Mouse (Mus musculus): ENCODE results near the gene Trmt2a. TPM values are rescaled to one million over a fixed set of nuclear protein-coding genes. Genes with fewer than 3 reads are reported as not detected.
"Not testable (repeated sequence)": the region's sequence is repeated elsewhere in the genome, so short reads cannot be mapped to it uniquely, and the experiment has no call there.

The Trmt2a gene
- polyA plus RNA-seq, 1 experiment: 55.2 TPM

DNA sequence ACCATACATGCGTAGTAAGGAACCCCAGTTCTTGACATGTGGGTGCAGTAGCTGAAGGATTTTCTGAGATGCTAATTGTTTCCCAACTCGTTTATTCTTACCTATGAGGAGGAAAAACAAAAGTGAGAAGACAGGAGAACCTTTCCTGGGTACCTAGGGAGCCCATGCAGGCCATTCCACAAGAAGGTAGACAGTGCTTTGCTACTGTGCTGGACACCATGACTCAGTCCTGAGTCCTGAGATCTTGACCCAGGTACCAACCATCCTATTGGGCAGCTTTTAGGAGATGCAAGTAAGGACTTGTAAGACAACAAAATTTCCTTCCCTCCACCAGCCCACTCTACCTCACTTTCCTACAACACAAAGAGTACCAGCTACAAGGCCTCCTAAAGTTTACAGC is 9.7 kb downstream of the Trmt2a start, which contains the start of gene Gm49776:
Gm49776 (minus strand) TSS at position 101 of the 400 bp plus-strand sequence.
- 85% methylated on average over 2 of the region's 2 CpGs for WGBS
- DNase-seq: no peak
- Histone ChIP-seq H3K4me3 (replicated peaks; ENCODE audit: extremely low read depth, low read depth, low read length) (no peak within 1 kb of the TSS), H3K4me1 (ENCODE audit: control insufficient read depth, insufficient read depth, low read length) (no peaks in the 10 kb centered on the region)
- TF ChIP-seq CTCF (IDR thresholded peaks at IDR 0.05; ENCODE audit: insufficient read depth, low read length) (no peak), POLR2A (IDR thresholded peaks at IDR 0.05; ENCODE audit: borderline replicate concordance, extremely low read depth, low read depth, low read length) (no peak)

DNA sequence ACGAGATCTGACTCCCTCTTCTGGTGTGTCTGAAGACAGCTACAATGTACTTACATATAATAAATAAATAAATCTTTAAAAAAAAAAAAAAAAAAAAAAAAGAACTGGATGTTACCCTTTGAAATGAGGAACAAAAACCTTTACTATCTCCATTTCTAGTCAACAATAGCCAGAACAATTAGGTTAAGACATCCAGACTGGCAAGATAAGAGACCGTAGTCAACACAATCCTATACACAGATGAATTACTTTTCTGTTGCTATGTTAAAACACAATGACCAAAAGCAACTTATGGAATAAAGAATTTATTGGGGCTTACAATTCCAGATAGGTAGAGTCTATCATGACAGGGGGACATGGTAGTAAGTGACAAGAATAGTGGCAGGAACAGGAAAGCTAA is 16.5 kb downstream of the Trmt2a start:
- Histone ChIP-seq H3K4me1 (ENCODE audit: control insufficient read depth, insufficient read depth, low read length) (no peaks in the 10 kb centered on the region), H3K4me3 (replicated peaks; ENCODE audit: extremely low read depth, low read depth, low read length) (no peak overlapping the region)
- WGBS: 87% methylated on average over 2 of the region's 2 CpGs
- no peak for TF ChIP-seq CTCF (IDR thresholded peaks at IDR 0.05; ENCODE audit: insufficient read depth, low read length)
- TF ChIP-seq POLR2A (IDR thresholded peaks at IDR 0.05; ENCODE audit: borderline replicate concordance, extremely low read depth, low read depth, low read length): no peak
- DNase-seq: no peak

DNA sequence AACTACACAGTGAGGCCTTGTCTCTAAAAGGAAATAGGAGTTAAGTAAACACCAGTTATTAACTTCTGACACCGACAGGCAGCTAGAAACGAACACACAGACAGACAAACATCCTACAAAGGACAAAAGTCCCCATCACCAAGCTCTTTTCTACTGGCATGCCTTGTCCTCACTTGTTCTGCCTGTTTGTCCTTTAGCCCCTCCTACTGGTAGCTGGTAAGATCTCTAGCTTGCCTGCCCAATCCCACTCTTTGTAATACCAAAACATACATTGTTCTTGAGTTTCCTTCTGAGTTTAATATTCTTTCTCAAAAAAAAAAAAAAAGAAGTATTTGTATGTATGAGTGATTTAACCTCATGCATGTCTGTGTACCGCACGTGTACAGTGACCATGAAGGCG is 19.7 kb downstream of the Trmt2a start:
- WGBS: 79% methylated on average over 5 of the region's 5 CpGs
- H3K4me3 ChIP-seq (replicated peaks; ENCODE audit: extremely low read depth, low read depth, low read length): no peak overlapping the region
- DNase-seq: no peak
- no peaks in the 10 kb centered on the region for H3K4me1 ChIP-seq (ENCODE audit: control insufficient read depth, insufficient read depth, low read length)
- no peak for TF ChIP-seq CTCF (IDR thresholded peaks at IDR 0.05; ENCODE audit: insufficient read depth, low read length)
- TF ChIP-seq POLR2A (IDR thresholded peaks at IDR 0.05; ENCODE audit: borderline replicate concordance, extremely low read depth, low read depth, low read length): no peak

DNA sequence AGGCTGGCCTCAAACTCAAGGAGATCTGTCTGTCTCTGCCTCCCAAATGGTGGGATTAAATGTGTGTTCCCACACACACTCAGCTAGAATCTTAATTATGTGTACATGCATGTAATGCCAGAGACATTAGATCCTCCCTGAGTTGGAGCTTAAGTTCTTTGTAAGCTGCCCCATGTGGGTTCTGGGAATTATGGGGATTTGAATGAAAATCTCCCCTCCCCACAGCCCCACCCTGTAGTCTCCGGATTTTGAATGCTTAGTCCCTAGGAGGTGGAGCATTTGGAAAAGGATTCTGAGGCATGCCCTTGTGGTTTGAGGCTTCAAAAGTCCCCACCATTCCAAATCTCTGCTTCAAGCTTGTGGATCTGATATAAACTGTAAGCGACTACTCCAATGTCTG is 26.7 kb downstream of the Trmt2a start:
- Histone ChIP-seq H3K4me1 (ENCODE audit: control insufficient read depth, insufficient read depth, low read length) (no peaks in the 10 kb centered on the region), H3K4me3 (replicated peaks; ENCODE audit: extremely low read depth, low read depth, low read length) (no peak overlapping the region)
- TF ChIP-seq POLR2A (IDR thresholded peaks at IDR 0.05; ENCODE audit: borderline replicate concordance, extremely low read depth, low read depth, low read length) (no peak), CTCF (IDR thresholded peaks at IDR 0.05; ENCODE audit: insufficient read depth, low read length) (no peak)
- 80% methylated on average over 2 of the region's 2 CpGs for WGBS
- DNase-seq: no peak

DNA sequence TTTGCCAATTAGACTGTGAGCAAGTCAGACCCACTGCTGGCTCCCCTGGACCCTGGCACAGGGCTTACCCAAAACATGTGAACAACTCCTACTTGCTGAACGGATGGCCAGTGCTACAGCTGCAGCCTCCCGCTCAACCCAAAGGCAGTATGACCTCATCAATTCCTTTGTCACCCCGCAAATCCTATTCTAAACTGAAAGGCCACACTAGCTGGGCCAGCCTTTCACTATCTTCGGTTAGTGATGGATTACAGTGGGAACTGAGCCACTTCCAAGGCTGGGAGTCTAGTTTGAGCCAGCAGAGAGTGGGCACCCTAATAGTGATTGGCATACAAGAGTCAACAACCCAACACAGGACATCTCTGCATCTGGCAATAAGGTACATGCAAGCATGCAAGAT is 39.7 kb downstream of the Trmt2a start:
- H3K4me3 ChIP-seq (replicated peaks; ENCODE audit: extremely low read depth, low read depth, low read length): peak overlapping the region; percentile 83
- peaks cover 13% of the 10 kb centered on the region for H3K4me1 ChIP-seq (ENCODE audit: control insufficient read depth, insufficient read depth, low read length)
- 0% methylated on average over 4 of the region's 4 CpGs for WGBS
- DNase-seq: no peak
- TF ChIP-seq POLR2A (IDR thresholded peaks at IDR 0.05; ENCODE audit: borderline replicate concordance, extremely low read depth, low read depth, low read length) (no peak), CTCF (IDR thresholded peaks at IDR 0.05; ENCODE audit: insufficient read depth, low read length) (no peak)

DNA sequence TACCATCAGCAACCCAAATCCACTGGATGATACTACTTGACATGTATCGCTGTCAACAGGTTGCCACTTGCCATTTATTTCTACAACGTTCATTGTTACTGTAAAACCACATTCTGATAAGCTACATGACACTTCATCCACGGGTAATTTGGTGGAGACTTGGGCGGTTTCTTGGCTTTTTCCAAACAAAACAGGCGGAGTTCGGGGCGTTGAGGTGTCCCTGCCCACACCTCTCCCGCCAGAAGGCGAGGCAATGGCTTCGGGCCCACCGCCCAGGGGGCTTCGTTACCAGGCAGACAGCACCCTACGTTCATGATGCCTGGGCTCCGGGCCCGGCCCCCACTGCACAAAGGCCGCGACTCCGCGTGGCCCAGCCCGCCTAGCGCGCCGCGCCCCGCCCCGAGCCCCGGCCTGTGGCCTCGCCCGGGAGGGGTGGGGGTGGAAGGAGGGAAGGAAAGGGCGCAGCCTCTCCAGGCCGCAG is 40.1 kb downstream of the Trmt2a start:
- Histone ChIP-seq H3K4me1 (ENCODE audit: control insufficient read depth, insufficient read depth, low read length) (peaks cover 13% of the 10 kb centered on the region), H3K4me3 (replicated peaks; ENCODE audit: extremely low read depth, low read depth, low read length) (peak overlapping the region; percentile 83)
- under 1% methylated on average over 30 of the region's 31 CpGs for WGBS
- no peak for TF ChIP-seq POLR2A (IDR thresholded peaks at IDR 0.05; ENCODE audit: borderline replicate concordance, extremely low read depth, low read depth, low read length)
- DNase-seq: no peak

DNA sequence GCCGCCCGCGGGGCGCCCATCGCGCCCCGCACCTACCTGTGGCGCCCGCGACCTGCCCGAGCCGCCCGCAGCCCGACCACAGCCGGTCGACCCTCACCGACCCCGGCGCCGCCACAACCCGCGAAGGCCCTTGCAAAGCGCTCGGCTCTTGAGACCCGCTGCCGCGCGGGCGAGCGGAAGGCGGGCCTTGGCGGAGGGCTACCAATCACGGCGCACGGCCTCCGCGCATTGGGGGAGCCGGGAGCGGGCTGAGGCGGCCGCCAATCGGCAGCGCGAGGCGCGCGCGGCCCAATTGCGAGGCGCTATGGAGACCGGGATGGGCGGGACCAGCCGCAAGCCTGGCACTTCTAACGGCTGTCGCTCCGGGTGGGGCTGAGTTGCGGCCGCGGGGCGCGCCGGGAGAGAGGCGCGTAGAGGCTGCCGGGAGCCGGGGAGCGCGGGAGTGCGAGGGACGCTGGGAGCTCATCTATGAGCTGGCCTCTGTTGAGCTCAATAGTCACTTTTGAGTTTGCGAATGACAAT is 40.6 kb downstream of the Trmt2a start, which contains the start of gene Dgcr8:
Dgcr8 (minus strand) TSS at position 180 of the 522 bp plus-strand sequence.
- Histone ChIP-seq H3K4me3 (replicated peaks; ENCODE audit: extremely low read depth, low read depth, low read length) (peak within 1 kb of the TSS; percentile 83), H3K4me1 (ENCODE audit: control insufficient read depth, insufficient read depth, low read length) (peaks cover 13% of the 10 kb centered on the region)
- peak; percentile 46; the same call in 1 of the 2 replicates for TF ChIP-seq POLR2A (IDR thresholded peaks at IDR 0.05; ENCODE audit: borderline replicate concordance, extremely low read depth, low read depth, low read length)
- no peak for TF ChIP-seq CTCF (IDR thresholded peaks at IDR 0.05; ENCODE audit: insufficient read depth, low read length)
- WGBS: under 1% methylated on average over 68 of the region's 71 CpGs
- DNase-seq: peak; percentile 93

DNA sequence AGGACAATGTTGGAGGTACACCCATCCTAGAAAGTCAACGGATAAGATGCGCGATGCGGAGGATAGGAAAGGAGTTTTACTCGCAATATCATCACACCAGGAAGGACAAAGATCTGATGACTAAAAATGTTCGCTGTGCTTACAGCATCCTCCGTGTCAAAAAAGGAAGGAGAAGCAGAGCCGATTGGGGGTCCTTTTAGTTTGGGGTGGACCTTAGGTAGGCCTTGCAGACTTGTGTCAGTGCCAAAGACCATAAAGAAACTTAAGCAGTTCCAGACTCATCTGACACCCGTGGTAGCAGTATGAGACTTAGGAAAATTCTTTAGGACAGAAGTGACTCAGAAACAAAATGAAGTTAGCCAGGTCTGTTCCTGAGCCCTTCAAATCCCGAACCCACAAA is 41.1 kb downstream of the Trmt2a start:
- not testable (repeated sequence) for DNase-seq
- peaks cover 13% of the 10 kb centered on the region for H3K4me1 ChIP-seq (ENCODE audit: control insufficient read depth, insufficient read depth, low read length)
- H3K4me3 ChIP-seq (replicated peaks; ENCODE audit: extremely low read depth, low read depth, low read length): peak overlapping the region; percentile 29
- 2% methylated on average over 10 of the region's 10 CpGs for WGBS

Other genes with a start within 250 kb of the Trmt2a start
- gene Dgcr6, start 195.8 kb upstream of the Trmt2a start, polyA plus RNA-seq (2012; rRNA removed): 54.6 and 59.2 TPM in 2 replicates
- gene Prodh, start 158.5 kb upstream of the Trmt2a start, polyA plus RNA-seq (2012; rRNA removed): 49.3 and 56.7 TPM in 2 replicates
- gene Rtn4r, start 121.0 kb upstream of the Trmt2a start, polyA plus RNA-seq (2012; rRNA removed): 1.1 and 1.4 TPM in 2 replicates
- gene Ccdc188, start 30.8 kb upstream of the Trmt2a start, polyA plus RNA-seq (2012; rRNA removed): not detected in 2 replicates
- gene Zdhhc8, start 13.5 kb upstream of the Trmt2a start, polyA plus RNA-seq (2012; rRNA removed): 98.7 and 124 TPM in 2 replicates
- gene Ranbp1, start 53 bp downstream of the Trmt2a start, polyA plus RNA-seq (2012; rRNA removed): 31.5 and 34.8 TPM in 2 replicates
- 0.34 TPM in 1 of 2 replicates, not detected in the other for gene Gm49776, start 9.6 kb downstream of the Trmt2a start, polyA plus RNA-seq (2012; rRNA removed)
- 16.0 and 22.3 TPM in 2 replicates for gene Dgcr8, start 40.6 kb downstream of the Trmt2a start, polyA plus RNA-seq (2012; rRNA removed)
- 35.1 and 36.1 TPM in 2 replicates for gene Tango2, start 99.4 kb downstream of the Trmt2a start, polyA plus RNA-seq (2012; rRNA removed)
- gene Arvcf, start 99.5 kb downstream of the Trmt2a start, polyA plus RNA-seq (2012; rRNA removed): 49.9 and 53.7 TPM in 2 replicates
- gene Txnrd2, start 177.7 kb downstream of the Trmt2a start, polyA plus RNA-seq (2012; rRNA removed): 11.7 and 19.4 TPM in 2 replicates
- gene Comt, start 178.2 kb downstream of the Trmt2a start, polyA plus RNA-seq (2012; rRNA removed): 159 and 171 TPM in 2 replicates

All from lung, adult 2 months (tissue).